Mouse (Mus musculus): ENCODE results near the gene Clstn1. TPM values are rescaled to one million over a fixed set of nuclear protein-coding genes. Genes with fewer than 3 reads are reported as not detected.
A peak's percentile ranks its signal among the peaks of the same experiment; 100 is the strongest.
"Not testable (repeated sequence)": the region's sequence is repeated elsewhere in the genome, so short reads cannot be mapped to it uniquely, and the experiment has no call there.

Clstn1 gene
- total RNA-seq, 2 experiments from 2014 or later = 1,335 to 1,338 TPM

DNA sequence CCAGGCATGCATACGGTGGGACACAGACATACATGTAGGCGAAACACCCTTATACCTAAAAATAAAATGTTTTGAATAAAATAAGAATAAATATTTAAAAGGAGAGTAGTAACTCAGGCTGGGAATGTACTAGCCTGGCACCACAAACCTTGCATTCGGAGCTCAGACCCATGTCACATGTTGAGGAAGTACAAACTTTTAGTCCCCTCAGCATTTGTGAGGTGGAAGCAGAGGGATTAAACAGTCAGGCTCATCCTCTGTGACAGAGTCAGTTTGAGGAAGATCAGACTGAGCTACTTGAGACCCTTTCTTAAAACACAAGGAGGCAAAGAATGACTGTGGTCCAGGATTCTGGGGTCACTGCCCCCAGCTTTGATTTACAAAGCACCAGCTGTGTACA, 30.7 kb downstream of the Clstn1 start:
- intact Hi-C loops (cut with DNase I); DNase-seq (ENCODE audit: low spot score in 2 of 2): not testable (repeated sequence)

DNA sequence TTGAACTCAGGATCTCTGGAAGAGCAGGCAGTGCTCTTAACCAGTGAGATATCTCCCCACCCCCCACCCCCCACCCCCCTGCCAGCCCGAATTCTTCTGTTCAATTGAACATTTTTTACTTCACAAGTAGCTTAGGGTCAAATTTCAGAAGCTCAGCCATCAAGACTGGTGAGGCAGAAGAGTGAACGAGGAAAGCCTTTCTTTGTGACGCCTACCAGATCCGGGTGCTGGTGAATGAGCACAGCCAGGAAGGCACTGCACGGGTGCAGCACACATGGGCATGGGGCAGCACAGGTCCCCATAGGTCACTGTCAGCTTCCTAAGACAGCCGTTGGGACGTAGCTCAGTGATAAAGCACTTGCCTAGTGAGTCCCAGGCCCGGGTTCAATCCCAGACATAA, 33.7 kb downstream of the Clstn1 start:
- intact Hi-C loops (cut with DNase I) = no loop called here
- no peak for DNase-seq (ENCODE audit: low spot score in 2 of 2)

DNA sequence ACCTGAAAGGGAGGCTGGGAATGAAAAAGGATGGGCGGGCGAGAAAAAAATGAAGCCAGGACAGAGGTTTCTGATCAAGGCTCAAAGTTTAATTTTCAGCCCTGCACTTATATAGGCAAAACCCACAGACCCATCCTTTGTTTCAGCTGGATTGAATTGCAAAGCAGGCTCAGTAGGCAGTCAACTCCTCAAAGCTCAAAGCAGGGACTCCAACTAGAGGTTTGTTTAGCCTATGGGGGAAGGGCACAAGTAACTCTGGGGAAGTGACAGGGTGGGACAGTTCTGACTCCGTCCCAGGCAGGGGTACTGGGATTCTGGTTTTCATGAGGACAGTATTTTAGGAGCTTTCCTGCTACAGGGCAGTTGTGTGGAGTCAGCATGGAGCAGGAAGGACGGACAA, 35.0 kb downstream of the Clstn1 start:
- no peak for DNase-seq (ENCODE audit: low spot score in 2 of 2)
- intact Hi-C loops (cut with DNase I) = no loop called here

DNA sequence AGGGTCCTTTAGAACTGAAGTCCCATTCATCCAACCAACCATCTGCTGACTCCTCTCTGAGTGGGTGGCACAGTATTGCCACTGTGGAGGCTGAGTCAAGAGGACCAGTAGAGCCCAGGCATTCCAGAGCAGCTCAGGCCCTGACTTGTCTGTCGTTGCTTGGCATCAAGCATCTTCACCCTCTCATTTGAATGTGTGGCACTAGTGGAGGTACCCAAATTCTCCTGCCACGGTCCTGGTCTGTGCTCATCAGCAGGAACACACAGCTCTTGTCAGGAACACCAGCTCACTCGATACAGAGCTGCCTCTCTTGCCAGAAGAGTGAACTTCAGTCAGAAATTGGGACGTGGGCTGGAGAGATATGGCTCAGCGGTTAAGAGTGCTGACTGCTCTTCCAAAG, 37.4 kb downstream of the Clstn1 start:
- intact Hi-C loops (cut with DNase I) = no loop called here
- DNase-seq (ENCODE audit: low spot score in 2 of 2) = no peak

DNA sequence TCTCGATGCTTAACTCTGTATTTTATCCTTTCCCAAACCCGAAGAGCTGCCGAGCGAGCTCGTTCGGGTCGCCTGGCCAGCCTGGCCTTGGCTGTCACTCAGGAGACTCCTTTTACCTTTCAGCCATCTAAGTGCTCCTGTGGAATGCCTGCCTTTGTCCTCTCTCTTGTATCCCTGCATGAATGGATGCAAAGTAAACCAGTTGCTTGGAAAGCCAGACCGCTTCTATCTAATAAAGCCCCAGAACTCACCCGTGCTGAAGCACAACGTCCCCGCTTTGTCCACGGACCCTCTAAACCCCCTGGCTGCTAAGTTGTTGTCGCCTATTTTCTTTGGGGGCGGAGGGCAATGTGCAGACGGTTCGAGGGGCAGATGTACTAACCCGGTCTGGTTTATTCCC, 40.5 kb downstream of the Clstn1 start:
- intact Hi-C loops (cut with DNase I) = loop anchor here (5.0 kb wide), 1 partner anchor 75 kb away; no protein-coding TSS in a partner anchor
- DNase-seq (ENCODE audit: low spot score in 2 of 2) = no peak

DNA sequence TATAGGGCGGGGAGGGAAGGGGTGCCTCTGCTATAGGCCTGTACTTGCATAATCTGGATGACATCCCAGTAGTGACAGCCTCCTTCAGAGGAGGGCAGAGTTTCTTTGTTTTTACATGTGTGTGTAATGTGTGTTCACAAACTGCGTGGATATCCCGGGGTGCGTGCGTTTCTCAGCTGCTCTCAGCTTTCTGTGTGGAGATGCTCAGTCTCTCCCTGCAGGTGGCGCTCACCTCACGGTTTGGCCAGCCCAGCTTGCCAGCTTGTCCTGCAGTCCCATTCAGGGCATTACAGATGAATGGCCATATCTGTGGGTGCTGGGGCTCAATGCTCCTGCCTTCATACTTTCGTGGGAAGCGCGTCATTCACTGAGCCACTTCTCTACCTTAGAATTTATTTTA, 42.1 kb downstream of the Clstn1 start:
- DNase-seq (ENCODE audit: low spot score in 2 of 2) = peak; percentile 60 to 68
- intact Hi-C loops (cut with DNase I) = loop anchor here (5.0 kb wide), 1 partner anchor 76 kb away; no protein-coding TSS in a partner anchor

DNA sequence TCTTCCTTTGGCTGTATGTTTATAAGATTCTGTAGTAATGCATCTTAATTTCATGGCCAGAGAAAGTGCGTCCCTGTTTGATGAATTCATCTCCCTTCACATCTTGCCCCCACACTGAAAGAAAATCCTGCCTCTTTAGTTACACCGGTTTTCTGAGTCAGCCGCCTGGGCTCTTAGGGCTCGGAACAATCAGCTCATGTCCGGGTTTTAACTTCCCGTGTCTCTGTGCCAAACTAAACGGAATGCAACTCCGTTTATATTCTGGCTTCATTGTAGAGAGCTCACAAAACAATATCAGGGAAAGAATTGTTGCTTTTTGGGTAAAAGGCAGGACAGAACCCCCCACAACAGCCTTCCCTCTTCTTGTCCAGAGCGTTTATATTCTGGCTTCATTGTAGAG, 42.5 kb downstream of the Clstn1 start:
- DNase-seq (ENCODE audit: low spot score in 2 of 2) = no peak
- intact Hi-C loops (cut with DNase I) = loop anchor here (5.0 kb wide), 1 partner anchor 77 kb away; no protein-coding TSS in a partner anchor

DNA sequence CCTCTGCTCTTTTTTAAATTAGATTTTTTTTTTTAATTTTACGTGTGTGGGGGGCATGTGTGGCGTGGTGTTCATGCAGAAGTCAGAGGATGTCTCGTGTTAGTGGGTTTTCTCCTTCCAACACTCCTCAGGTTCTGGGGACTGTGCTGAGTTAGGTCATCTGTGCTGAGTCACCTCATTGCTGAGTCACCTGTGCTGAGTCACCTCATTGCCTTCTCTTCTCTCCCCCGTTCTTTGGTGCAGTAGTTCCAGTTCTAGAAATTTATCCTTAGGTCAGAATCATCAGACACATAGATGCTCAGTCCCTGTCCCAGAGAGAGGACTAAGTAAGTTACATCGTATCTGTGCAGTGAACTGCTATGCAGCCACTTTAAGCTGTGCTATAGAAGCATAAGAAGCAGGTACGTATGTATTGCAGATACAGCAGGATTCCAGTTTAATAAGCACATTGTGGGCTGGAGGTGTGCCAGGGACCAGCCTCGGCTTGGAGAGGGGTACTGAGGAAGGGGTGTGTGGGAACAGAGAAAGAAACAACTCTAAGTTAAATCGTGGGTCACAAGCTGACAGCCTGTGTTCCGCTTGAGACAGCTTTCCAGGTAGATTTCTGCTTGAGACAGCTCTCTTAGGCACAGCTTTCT, 46.5 kb downstream of the Clstn1 start:
- intact Hi-C loops (cut with DNase I) = no loop called here
- DNase-seq (ENCODE audit: low spot score in 2 of 2) = no peak

DNA sequence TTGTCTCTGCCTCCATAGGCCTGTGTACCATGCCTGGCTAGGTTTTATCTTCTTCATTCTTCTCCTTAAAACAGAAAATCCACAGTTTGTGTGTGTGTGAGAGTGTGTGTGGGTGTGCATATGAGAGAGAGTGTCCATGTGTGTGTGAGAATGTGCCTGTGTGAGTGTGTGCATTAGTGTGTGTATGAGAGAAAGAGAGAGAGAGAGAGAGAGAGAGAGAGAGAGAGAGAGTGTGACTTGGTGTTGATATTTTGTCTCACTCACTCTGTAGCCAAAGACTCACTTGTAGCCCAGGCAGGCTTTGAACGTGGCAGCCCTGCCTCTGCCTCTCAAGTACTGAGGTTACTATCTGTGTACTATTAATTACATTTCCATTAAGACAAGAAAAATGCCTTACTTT, 47.9 kb downstream of the Clstn1 start:
- no peak for DNase-seq (ENCODE audit: low spot score in 2 of 2)
- intact Hi-C loops (cut with DNase I) = no loop called here

DNA sequence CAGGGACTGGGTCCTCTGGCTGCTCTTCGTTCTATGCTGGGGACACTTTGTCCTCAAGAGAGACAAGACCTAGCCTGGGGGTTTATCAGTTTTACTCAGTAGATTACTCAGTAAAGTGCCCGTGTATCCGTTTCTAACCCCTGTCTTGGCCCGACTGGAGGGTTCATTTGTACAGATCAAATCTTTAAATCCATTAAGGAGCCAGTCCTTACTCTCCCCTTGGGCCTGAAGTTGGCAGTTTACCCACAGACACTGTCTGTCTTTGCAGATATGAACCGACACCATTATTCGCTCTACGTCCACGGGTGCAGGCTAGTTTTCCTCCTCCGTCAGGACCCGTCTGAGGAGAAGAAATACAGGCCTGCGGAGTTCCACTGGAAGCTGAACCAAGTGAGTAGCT, 48.7 kb downstream of the Clstn1 start:
- intact Hi-C loops (cut with DNase I) = no loop called here
- no peak for DNase-seq (ENCODE audit: low spot score in 2 of 2)

DNA sequence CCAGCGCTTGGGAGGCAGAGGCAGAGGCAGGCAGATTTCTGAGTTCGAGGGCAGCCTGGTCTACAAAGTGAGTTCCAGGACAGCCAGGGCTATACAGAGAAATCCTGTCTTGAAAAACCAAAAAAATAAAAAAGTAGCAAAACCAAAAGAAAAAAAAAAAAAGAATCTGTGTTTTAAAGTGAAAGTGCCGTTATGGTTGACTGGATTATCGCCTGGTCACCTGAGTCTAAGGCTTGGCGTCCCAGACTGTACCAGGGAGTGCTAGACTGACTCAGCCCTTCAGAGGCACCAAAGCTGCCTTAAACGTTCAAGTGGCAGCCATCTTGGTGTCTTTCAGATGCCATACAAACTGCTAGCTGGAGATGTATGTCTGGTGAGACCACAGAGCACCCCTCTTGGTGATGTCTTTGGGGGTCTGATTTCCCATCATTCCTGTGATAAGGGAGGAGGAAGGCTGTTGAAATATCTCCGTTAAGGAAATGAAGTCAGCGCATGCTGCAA, 49.7 kb downstream of the Clstn1 start:
- intact Hi-C loops (cut with DNase I) = no loop called here
- DNase-seq (ENCODE audit: low spot score in 2 of 2) = no peak

DNA sequence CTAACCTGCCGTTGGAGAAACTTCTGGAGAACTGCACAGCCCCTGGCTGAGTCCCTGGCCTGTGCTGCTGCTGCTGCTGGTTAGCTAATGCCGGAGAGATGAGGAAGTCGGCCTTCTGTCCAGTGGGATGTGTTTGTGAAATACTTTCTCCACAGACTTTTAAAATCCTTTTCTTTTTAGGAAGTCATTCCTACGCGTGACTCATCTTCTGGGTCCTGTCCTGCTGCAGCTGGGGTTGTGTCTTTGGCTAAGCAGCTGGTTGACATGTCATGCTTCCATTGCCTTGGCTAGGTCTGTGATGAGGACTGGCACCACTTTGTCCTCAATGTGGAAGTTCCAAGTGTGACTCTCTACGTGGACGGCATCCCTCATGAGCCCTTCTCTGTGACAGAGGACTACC, 51.7 kb downstream of the Clstn1 start:
- intact Hi-C loops (cut with DNase I) = no loop called here
- DNase-seq (ENCODE audit: low spot score in 2 of 2) = no peak

DNA sequence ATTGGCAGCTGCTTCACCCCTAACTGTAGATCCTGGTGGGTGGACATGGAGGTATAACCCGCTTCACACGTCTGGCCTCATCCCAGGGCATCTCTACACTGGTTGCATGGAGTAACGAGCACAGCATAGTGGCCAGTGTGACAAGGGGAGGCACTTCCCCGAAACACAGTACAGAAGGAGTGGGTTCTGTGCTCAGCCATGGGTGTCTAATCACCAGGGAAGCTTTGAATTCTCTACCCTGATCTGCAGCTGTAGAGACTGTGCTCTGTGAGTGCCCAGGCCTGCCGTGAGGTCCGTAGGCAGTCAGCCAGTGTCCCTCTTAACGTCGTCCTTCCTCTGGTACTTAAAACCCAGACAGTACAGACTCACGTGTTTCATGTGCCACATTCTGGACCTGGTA, 54.6 kb downstream of the Clstn1 start:
- no peak for DNase-seq (ENCODE audit: low spot score in 2 of 2)
- intact Hi-C loops (cut with DNase I) = no loop called here

DNA sequence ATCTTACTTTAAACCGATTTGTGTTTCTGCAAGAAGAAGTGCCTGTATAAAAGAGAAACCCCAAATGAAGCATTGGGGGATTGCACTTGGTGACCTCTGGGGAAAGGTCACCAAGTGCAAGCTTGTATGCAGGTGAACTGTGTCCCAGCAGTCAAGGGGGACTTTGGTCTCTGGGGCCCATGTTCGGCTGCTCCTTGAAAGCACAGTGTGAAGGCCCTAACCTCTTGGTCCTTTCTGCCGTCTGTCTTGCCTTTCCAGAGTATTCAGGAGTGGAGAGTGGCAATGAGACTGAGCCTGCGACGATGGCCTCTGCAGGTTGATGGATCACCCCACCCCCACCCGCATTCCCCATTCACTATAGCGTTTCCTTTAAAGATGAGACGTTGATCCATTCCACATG, 55.1 kb downstream of the Clstn1 start:
- intact Hi-C loops (cut with DNase I) = no loop called here
- DNase-seq (ENCODE audit: low spot score in 2 of 2) = no peak

DNA sequence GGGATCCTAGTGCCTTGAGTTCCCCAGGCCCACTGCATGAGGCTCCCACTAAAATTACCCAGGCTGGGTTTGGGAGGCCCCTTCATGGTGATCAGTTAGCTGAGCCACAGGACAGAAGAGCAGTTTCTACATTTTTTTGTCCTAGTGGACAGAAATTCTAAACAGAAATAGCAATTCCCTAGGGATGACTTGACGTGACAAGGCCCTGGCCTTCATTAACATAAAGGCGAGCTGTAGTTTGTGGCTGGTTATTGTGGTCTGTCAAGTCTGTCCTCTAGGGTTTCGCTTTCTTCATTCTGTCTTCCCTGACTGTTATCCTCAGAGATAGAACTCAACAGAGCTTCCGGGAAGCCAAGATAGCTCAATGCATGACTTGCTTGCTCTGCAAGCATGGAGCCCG, 55.7 kb downstream of the Clstn1 start:
- intact Hi-C loops (cut with DNase I) = no loop called here
- no peak for DNase-seq (ENCODE audit: low spot score in 2 of 2)

DNA sequence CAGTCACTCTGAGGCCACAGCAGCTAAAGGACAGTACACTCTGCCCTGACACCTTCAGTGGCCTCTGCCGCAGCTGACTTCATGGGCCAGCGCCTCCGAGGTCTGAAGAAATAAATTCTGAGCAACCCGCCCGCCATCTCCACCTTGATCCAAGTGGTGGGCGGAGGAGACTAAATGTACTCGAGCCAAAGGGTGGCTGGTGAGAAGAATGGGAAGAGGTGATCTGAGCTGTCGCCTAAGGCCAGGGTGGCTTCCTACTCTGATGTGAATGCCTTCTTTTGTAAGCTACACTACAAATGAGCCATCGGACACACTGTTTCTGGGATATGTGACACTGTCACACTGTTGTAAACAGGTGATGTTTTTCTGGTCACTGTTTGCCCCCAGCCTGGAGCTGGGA, 59.5 kb downstream of the Clstn1 start:
- intact Hi-C loops (cut with DNase I) = no loop called here
- DNase-seq (ENCODE audit: low spot score in 2 of 2) = no peak

DNA sequence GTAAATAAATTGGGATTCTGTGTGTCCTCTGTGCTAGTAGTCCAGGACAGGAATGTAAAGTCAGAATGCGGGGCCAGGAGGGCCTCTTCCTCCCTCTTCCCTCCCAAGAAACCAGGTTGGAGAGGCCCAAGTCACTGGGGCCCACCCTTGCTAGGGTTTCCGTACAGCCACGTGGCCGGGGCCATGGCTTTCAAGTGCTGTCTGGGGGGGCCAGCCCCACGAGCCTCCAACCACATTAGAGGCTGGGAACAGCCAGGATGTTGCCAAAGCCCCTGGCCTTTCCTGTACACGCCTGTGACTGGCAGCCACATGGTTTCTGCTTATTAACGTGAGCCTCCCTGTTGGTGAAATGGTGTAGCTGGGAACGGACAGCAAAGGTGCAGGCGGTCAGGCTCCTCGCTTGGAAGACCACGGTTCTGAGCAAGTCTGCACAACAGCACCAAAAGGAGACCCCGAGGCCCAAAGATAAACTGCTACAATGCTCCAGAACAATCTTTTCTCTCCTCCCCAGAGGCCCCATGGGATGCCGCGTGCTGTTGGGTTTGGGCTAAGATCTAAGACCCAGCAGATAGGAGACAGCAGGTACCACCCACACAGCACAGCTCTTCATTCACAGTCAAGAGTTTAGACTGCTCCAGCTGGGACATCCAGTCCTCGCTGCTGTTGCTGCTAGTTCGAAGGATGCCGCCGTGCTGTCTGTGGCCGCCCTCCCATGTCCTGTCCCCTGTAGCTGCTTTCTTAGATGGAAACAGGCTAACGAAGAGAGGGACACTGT, 62.0 kb downstream of the Clstn1 start:
- DNase-seq (ENCODE audit: low spot score in 2 of 2) = peak in 1 of 2 experiments; percentile 80
- intact Hi-C loops (cut with DNase I) = no loop called here

DNA sequence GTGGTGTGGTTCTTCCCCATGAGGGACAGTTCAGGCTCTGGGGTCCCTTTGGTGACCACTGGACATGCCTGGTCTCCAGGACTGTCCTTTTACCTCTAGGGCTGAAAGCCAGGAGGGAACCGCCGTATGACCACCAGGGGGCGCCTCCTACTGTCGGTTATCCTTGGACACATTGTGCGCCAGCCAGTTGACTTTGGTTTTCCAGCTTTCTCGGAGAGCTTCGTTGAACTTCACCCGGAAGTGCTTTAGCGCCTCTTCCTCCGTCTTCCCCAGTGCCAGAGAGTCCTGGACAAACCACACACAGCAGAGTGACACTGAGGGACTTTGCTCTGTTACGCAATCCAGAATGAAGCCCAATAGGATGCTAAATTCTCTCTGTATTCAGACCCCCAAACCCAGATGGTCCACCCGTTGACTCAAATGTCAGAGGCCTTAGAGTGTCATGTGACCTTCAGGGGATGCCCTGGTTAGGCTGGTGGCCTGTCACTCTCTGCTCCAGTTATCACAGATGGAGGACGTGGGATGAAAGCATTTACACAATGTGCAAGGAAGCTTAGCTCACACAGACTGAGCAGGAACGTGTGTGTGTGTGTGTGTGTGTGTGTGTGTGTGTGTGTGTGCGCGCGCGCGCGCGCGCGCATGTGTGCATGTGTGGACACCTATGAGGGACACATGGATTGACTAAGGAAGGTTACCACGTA, 64.4 kb downstream of the Clstn1 start:
- intact Hi-C loops (cut with DNase I) = loop anchor here (5.0 kb wide), 1 partner anchor 62 kb away; no protein-coding TSS in a partner anchor
- DNase-seq (ENCODE audit: low spot score in 2 of 2) = peak; percentile 78 to 89

DNA sequence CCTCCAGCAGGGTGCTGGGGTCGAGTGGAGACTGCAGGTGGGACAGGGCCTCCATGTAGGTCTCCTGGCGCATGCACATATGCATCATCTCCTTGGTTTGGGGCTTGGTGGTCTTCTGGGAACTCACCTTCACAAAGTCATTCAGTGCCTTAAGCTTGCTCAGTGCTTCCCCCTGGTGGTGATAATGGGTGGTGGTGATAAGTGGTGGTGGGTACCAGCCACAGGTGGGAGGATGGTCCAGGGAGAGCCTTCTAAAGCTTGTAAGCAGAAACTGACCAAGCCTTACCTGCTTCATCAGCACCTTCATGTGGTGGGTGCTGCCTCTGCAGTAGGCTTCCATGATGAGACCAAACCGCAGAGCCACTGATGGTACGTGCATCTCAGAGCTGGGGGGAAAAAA, 68.0 kb downstream of the Clstn1 start:
- intact Hi-C loops (cut with DNase I) = loop anchor here (5.0 kb wide), 1 partner anchor 58 kb away; no protein-coding TSS in a partner anchor
- DNase-seq (ENCODE audit: low spot score in 2 of 2) = peak; percentile 51 to 70

DNA sequence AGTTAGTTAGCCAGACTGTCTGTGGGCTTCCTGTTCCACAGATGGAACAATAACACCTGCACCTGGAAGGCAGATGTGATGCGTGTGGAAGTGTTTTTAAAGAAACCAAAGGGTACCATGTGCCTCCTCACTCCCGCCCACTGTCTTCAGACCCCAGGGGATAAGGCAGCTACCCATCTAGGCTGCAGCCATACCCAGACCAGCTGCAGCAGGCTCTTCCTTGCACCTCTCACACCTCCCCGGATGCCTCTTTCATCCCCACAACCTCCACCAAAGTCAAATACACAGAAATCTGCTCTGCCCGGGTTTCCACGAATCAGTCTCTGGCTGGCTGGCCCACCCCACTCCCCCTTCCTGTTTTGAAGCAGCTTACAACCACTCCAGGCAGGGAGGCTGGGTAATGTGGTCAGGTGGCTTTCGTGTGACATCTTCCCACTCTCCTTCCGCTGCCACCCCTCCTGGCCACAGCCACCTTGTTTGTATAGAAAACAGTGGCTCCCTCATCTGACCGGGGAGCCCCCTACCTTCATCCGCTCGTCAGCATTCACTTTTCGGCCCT, 71.7 kb downstream of the Clstn1 start:
- DNase-seq (ENCODE audit: low spot score in 2 of 2) = no peak
- intact Hi-C loops (cut with DNase I) = no loop called here

Data from left cerebral cortex, postnatal 14 days (tissue).